Mouse (Mus musculus) limb, embryonic 14.5 days (tissue): ENCODE results near the gene U2af1. TPM values are rescaled to one million over a fixed set of nuclear protein-coding genes. Genes with fewer than 3 reads are reported as not detected.

Experiments used
- ATAC-seq: fragments of 200-750 bp; cut with Nextera tagmentation; 2 replicates; pipeline ENCODE4 v1.8.0; 2017; ENCODE audit warnings: low read depth, moderate number of reproducible peaks, moderate TSS enrichment; ENCODE audit not compliant: low FRiP score
- DNase-seq: peaks from one replicate; pipeline ENCODE4 v3.0.0-alpha.2; 2015; ENCODE audit warnings: low spot score
- H3K27ac ChIP-seq: fragments of 300-500 bp; sonication (generic); replicated peaks from 2 replicates; pipeline ENCODE4 v1.5.1; 2014; ENCODE audit warnings: low read depth, mild to moderate bottlenecking, low read length, moderate library complexity, mixed read lengths
- H3K27me3 ChIP-seq: fragments of 300-500 bp; sonication (generic); 2 replicates; pipeline ENCODE4 v1.6.1; 2014; ENCODE audit warnings: low read length, mixed read lengths; ENCODE audit not compliant: control insufficient read depth, insufficient read depth
- H3K36me3 ChIP-seq: fragments of 300-500 bp; sonication (generic); 2 replicates; pipeline ENCODE4 v1.6.1; 2014; ENCODE audit warnings: mild to moderate bottlenecking, low read length, moderate library complexity, mixed read lengths; ENCODE audit not compliant: control insufficient read depth, insufficient read depth
- H3K4me1 ChIP-seq: fragments of 300-500 bp; sonication (generic); 2 replicates; pipeline ENCODE4 v1.6.1; 2014; ENCODE audit warnings: antibody characterized with exemption, low read length, mixed read lengths; ENCODE audit not compliant: control insufficient read depth, insufficient read depth
- H3K4me2 ChIP-seq: fragments of 300-500 bp; sonication (generic); replicated peaks from 2 replicates; pipeline ENCODE4 v1.6.1; 2014; ENCODE audit warnings: low read depth, mild to moderate bottlenecking, low read length, moderate library complexity; ENCODE audit not compliant: severe bottlenecking
- H3K4me3 ChIP-seq: fragments of 300-500 bp; sonication (generic); replicated peaks from 2 replicates; pipeline ENCODE4 v1.5.1; 2014; ENCODE audit warnings: low read length
- H3K9ac ChIP-seq: fragments of 300-500 bp; sonication (generic); 2 replicates; pipeline ENCODE4 v1.6.1; 2014; ENCODE audit warnings: mild to moderate bottlenecking, low read depth, low read length, moderate library complexity; ENCODE audit not compliant: severe bottlenecking
- H3K9me3 ChIP-seq: fragments of 300-500 bp; sonication (generic); 2 replicates; pipeline ENCODE4 v1.6.1; 2016; ENCODE audit warnings: low read length; ENCODE audit not compliant: control insufficient read depth
- POLR2A ChIP-seq: fragments of 200-500 bp; IDR thresholded peaks from 2 replicates; pipeline ENCODE4 v1.8.0; 2012; ENCODE audit warnings: inconsistent platforms, mild to moderate bottlenecking, moderate library complexity, borderline replicate concordance; ENCODE audit not compliant: insufficient read depth, insufficient read length; ENCODE audit errors: extremely low read depth
- WGBS: fragments of 180-500 bp; shearing (Covaris S2); extraction: QIAGEN DNeasy Blood & Tissue Kit; methylation state at CpG from one replicate; pipeline ENCODE4 v1.1.7; 2014; 5-methylcytosine and 5-hydroxymethylcytosine counted together
- polyA plus RNA-seq, 2 experiments: library from polyadenylated mRNA; depleted of rRNA in 1 of 2; stranded (reverse) in 1 of 2; unstranded in 1 of 2; fragments of >200 nt; fragmentation: Nextera tagmentation in 1 of 2; extraction: Ambion mirVana in 1 of 2; gene quantifications; 2 replicates each; pipeline versions ENCODE4 v1.2.1 to v1.2.3; 2012 to 2014

Gene U2af1
- polyA plus RNA-seq, 2 experiments = 151 to 345 TPM

- Histone ChIP-seq H3K36me3 (no peaks in the 10 kb centered on the region), H3K9me3 (no peaks in the 10 kb centered on the region), H3K4me3 (no peak overlapping the region), H3K27me3 (no peaks in the 10 kb centered on the region), H3K9ac (no peak overlapping the region), H3K4me1 (peaks cover 11% of the 10 kb centered on the region), H3K27ac (no peak overlapping the region), H3K4me2 (no peak overlapping the region)
- ATAC-seq = no peak
- 79% methylated on average over 9 of the region's 9 CpGs for WGBS
- no peak for TF ChIP-seq POLR2A
- no peak for DNase-seq
Measured at GRCm38 (mm10) chr17:31688112-31688511, 29.4 kb upstream of the U2af1 start.

DNA sequence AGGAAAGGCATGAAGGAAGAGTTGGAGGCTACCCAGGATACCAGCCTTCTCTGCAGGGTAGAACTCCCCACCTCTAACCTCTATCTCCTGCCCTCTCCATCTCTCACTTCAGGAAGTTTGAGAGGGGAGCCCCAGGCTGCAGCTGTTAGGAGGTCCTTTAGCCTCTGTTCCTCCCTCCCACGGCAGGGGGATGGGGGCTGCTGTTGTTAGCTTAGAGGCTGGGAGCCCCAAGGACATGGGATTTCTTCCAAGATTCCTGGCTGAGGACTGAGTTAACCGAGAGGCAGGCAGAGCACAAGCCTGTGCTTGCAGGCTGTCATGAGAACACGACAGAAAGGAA, 27.5 kb upstream of the U2af1 start:
- Histone ChIP-seq H3K9ac (peak overlapping the region; percentile 43; the same call in 1 of the 2 replicates), H3K9me3 (no peaks in the 10 kb centered on the region), H3K27me3 (no peaks in the 10 kb centered on the region), H3K36me3 (no peaks in the 10 kb centered on the region), H3K27ac (peak overlapping the region; percentile 87), H3K4me3 (no peak overlapping the region), H3K4me1 (peaks cover 11% of the 10 kb centered on the region), H3K4me2 (peak overlapping the region; percentile 35; the same call in 1 of the 2 replicates)
- no peak for TF ChIP-seq POLR2A
- 6% methylated on average over 3 of the region's 3 CpGs for WGBS
- peak; percentile 87 for DNase-seq
- peak; percentile 69 for ATAC-seq

GRCm38 (mm10) chr17:31685514-31686224, 27.0 kb upstream of the U2af1 start:
- peak; percentile 75 for ATAC-seq
- H3K27ac ChIP-seq = peak overlapping the region; percentile 87

DNA sequence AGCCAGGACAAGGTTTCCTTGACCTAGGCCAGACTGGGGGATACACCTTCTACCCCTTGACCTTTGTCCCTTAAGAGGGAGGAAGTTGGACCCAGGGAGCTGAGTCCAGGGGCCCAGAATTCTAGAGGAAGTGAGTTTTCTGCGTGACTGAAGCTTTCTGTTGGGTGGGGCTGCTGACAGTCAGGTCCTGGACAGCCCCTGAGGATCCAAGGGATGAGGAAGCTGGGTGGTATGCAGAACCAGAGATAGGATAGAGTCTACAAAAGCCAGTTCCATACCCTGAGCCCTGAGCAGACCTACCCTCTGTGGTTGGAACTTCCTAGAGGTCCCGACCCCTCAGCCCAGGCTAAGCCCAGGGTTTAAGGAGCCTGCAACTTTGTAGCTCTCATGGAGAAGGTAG, 21.8 kb upstream of the U2af1 start:
- Histone ChIP-seq H3K4me1 (no peaks in the 10 kb centered on the region), H3K27me3 (no peaks in the 10 kb centered on the region), H3K4me2 (no peak overlapping the region), H3K4me3 (no peak overlapping the region), H3K27ac (no peak overlapping the region), H3K9me3 (no peaks in the 10 kb centered on the region), H3K36me3 (no peaks in the 10 kb centered on the region), H3K9ac (no peak overlapping the region)
- TF ChIP-seq POLR2A = no peak
- 82% methylated on average over 2 of the region's 2 CpGs for WGBS
- DNase-seq = no peak
- no peak for ATAC-seq

More at GRCm38 (mm10) chr17:31685514-31686224, 27.0 kb upstream of the U2af1 start:
- H3K9me3 ChIP-seq = no peaks in the 10 kb centered on the region
- H3K36me3 ChIP-seq = no peaks in the 10 kb centered on the region
- H3K9ac ChIP-seq = peak overlapping the region; percentile 43; the same call in 1 of the 2 replicates
- no peak overlapping the region for H3K4me3 ChIP-seq
- H3K4me1 ChIP-seq = peaks cover 11% of the 10 kb centered on the region
- no peaks in the 10 kb centered on the region for H3K27me3 ChIP-seq
- no peak for TF ChIP-seq POLR2A
- peak overlapping the region; percentile 35 for H3K4me2 ChIP-seq
- 9% methylated on average over 17 of the region's 17 CpGs for WGBS
- DNase-seq = peak; percentile 92

DNA sequence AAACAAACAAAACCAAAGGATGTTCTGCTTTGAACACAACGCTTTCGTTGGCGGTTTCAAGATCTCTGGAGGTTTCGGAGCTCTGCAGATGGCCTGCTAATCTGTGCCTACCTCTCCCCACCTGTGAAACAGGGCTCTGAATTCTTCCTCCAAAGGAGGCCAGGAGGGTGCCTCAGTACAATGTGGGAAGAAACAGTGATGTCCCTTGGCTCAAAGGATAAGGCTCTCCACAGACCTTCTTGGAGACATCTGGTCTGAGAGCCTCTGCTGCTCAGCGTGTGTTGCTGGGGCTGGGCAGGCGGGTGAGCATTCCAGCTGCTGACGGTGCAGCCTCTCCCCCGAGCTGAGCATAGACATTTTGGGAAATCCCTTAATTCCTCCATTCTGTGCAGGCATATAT, 18.8 kb upstream of the U2af1 start, which contains the start of gene Cryaa:
Gene Cryaa (plus strand): TSS at position 301 of the 400 bp plus-strand sequence.
- DNase-seq = no peak
- Histone ChIP-seq H3K27me3 (no peaks in the 10 kb centered on the region), H3K9ac (no peak within 1 kb of the TSS), H3K27ac (no peak within 1 kb of the TSS), H3K9me3 (no peaks in the 10 kb centered on the region), H3K4me1 (no peaks in the 10 kb centered on the region), H3K4me2 (no peak within 1 kb of the TSS), H3K4me3 (no peak within 1 kb of the TSS), H3K36me3 (no peaks in the 10 kb centered on the region)
- no peak for TF ChIP-seq POLR2A
- no peak for ATAC-seq
- 72% methylated on average over 8 of the region's 8 CpGs for WGBS
